Mouse (Mus musculus): ENCODE results near the gene Ppp2ca. TPM values are rescaled to one million over a fixed set of nuclear protein-coding genes. Genes with fewer than 3 reads are reported as not detected.

Ppp2ca gene
- polyA plus RNA-seq, 1 experiment from 2014 or later = 42.1 TPM

DNA sequence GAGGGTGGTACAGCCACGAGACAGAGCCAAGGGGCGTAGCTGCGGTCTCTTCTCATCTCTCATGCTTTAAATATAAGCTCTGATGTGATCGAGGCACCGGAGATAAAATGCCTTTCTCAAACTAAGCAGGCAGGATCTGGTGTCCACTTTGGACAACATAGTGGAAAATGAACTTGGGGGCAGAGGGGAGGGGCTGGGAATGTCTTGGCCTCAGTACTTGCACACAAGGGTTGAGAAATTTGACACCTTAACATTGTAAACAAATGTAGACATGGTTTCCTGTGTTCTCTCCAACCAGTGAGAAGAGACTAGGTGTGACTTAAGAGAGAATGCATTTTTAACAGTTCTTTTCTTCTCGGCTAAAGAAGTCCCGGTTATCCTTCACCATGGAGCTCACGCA lies 9.2 kb upstream of the Ppp2ca start:
- DNase-seq (ENCODE audit: low spot score) = peak; percentile 76
- ATAC-seq = peak; percentile 60
- 35% methylated on average over 8 of the region's 8 CpGs for WGBS
- no peak for TF ChIP-seq EP300 (IDR thresholded peaks at IDR 0.05)
- TF ChIP-seq CTCF (IDR thresholded peaks at IDR 0.05) = no peak
- Histone ChIP-seq H3K27me3 (replicated peaks; ENCODE audit: insufficient read depth, low read length) (no peaks in the 10 kb centered on the region), H3K9ac (replicated peaks; ENCODE audit: low read depth) (no peak overlapping the region), H3K27ac (ENCODE audit: low read length) (peak overlapping the region; percentile 14; the same call in 1 of the 2 replicates), H3K4me1 (ENCODE audit: insufficient read depth, low read depth, low read length) (peaks cover 3% of the 10 kb centered on the region; the same call in 1 of the 2 replicates), H3K36me3 (ENCODE audit: insufficient read depth, low read length) (no peaks in the 10 kb centered on the region), H3K9me3 (ENCODE audit: low read length) (no peaks in the 10 kb centered on the region), H3K4me3 (ENCODE audit: low read depth, low read length) (no peak overlapping the region), H3K4me2 (replicated peaks; ENCODE audit: low read depth, low read length) (no peak overlapping the region)

- Histone ChIP-seq H3K9ac (replicated peaks; ENCODE audit: low read depth) (no peak overlapping the region), H3K9me3 (ENCODE audit: low read length) (no peaks in the 10 kb centered on the region), H3K27ac (ENCODE audit: low read length) (no peak overlapping the region), H3K4me1 (ENCODE audit: insufficient read depth, low read depth, low read length) (peaks cover 3% of the 10 kb centered on the region; the same call in 1 of the 2 replicates), H3K4me3 (ENCODE audit: low read depth, low read length) (no peak overlapping the region), H3K27me3 (replicated peaks; ENCODE audit: insufficient read depth, low read length) (no peaks in the 10 kb centered on the region), H3K36me3 (ENCODE audit: insufficient read depth, low read length) (no peaks in the 10 kb centered on the region), H3K4me2 (replicated peaks; ENCODE audit: low read depth, low read length) (no peak overlapping the region)
- DNase-seq (ENCODE audit: low spot score) (no peak), ATAC-seq (no peak)
- TF ChIP-seq CTCF (IDR thresholded peaks at IDR 0.05) (no peak), EP300 (IDR thresholded peaks at IDR 0.05) (no peak)
- 87% methylated on average over 9 of the region's 9 CpGs for WGBS
These were observed 7.2 kb upstream of the Ppp2ca start for GRCm38 (mm10) chr11:52091261-52091660.

DNA sequence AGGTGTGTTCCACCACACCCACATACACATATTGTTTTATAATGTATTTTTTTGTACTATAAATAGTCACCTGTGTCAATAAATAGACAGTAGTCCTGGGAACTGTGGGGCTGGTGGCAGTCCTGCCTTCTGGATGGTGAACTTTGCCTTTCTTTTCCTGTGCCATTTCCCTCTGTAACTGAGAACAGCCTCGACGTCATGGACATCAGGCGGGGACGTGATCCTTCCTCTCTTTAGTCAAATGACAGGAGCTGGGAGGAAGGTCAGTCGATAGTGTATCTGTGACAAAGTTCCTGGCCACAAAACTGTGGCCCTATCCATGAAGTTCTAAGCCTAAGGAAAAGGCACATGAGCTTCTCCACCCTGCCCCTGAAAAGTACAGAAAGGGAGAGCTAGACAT lies 3.9 kb upstream of the Ppp2ca start:
- Histone ChIP-seq H3K4me1 (ENCODE audit: insufficient read depth, low read depth, low read length) (peaks cover 6% of the 10 kb centered on the region; the same call in 1 of the 2 replicates), H3K9me3 (ENCODE audit: low read length) (no peaks in the 10 kb centered on the region), H3K27me3 (replicated peaks; ENCODE audit: insufficient read depth, low read length) (no peaks in the 10 kb centered on the region), H3K27ac (ENCODE audit: low read length) (no peak overlapping the region), H3K9ac (replicated peaks; ENCODE audit: low read depth) (no peak overlapping the region), H3K36me3 (ENCODE audit: insufficient read depth, low read length) (no peaks in the 10 kb centered on the region), H3K4me2 (replicated peaks; ENCODE audit: low read depth, low read length) (no peak overlapping the region), H3K4me3 (ENCODE audit: low read depth, low read length) (no peak overlapping the region)
- no peak for DNase-seq (ENCODE audit: low spot score)
- no peak for ATAC-seq
- WGBS = 43% methylated on average over 5 of the region's 5 CpGs
- TF ChIP-seq CTCF (IDR thresholded peaks at IDR 0.05) = no peak
- TF ChIP-seq EP300 (IDR thresholded peaks at IDR 0.05) = no peak

GRCm38 (mm10) chr11:52097016-52097415 lies 1.5 kb upstream of the Ppp2ca start:
- WGBS = 67% methylated on average over 3 of the region's 3 CpGs
- no peaks in the 10 kb centered on the region for H3K9me3 ChIP-seq (ENCODE audit: low read length)
- H3K27ac ChIP-seq (ENCODE audit: low read length) = no peak overlapping the region
- H3K4me3 ChIP-seq (ENCODE audit: low read depth, low read length) = no peak overlapping the region
- ATAC-seq = no peak
- H3K27me3 ChIP-seq (replicated peaks; ENCODE audit: insufficient read depth, low read length) = no peaks in the 10 kb centered on the region
- no peak overlapping the region for H3K4me2 ChIP-seq (replicated peaks; ENCODE audit: low read depth, low read length)
- no peak overlapping the region for H3K9ac ChIP-seq (replicated peaks; ENCODE audit: low read depth)
- no peak for TF ChIP-seq EP300 (IDR thresholded peaks at IDR 0.05)
- no peak for TF ChIP-seq CTCF (IDR thresholded peaks at IDR 0.05)
- H3K4me1 ChIP-seq (ENCODE audit: insufficient read depth, low read depth, low read length) = peaks cover 10% of the 10 kb centered on the region; the same call in 1 of the 2 replicates
- H3K36me3 ChIP-seq (ENCODE audit: insufficient read depth, low read length) = no peaks in the 10 kb centered on the region
- no peak for DNase-seq (ENCODE audit: low spot score)

DNA sequence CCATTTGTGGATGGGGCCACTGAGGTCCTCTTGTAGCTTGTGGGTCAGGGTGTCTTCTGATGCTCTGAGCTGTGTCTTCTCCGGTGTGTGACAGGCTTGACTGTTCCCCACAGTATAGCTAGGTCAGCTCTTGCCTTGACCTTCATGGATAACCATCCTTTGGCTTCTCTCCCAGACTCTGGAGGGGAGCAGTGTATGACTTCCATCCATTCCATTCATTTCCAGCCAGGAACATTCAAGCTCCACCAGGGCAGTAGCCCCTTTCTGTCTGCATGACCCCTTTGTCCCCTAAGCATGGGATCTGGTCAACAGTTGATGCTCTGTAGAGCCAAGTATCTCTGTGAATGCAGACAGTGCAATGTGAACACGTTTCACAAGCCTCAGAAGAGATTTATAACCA lies 885 bp upstream of the Ppp2ca start:
- peak overlapping the region; percentile 85; the same call in 1 of the 2 replicates for H3K27ac ChIP-seq (ENCODE audit: low read length)
- TF ChIP-seq CTCF (IDR thresholded peaks at IDR 0.05) (no peak), EP300 (IDR thresholded peaks at IDR 0.05) (no peak)
- ATAC-seq (no peak), DNase-seq (ENCODE audit: low spot score) (no peak)
- no peak overlapping the region for H3K4me3 ChIP-seq (ENCODE audit: low read depth, low read length)
- H3K27me3 ChIP-seq (replicated peaks; ENCODE audit: insufficient read depth, low read length) = no peaks in the 10 kb centered on the region
- H3K9me3 ChIP-seq (ENCODE audit: low read length) = no peaks in the 10 kb centered on the region
- no peak overlapping the region for H3K9ac ChIP-seq (replicated peaks; ENCODE audit: low read depth)
- WGBS = 69% methylated on average over 2 of the region's 2 CpGs
- peaks cover 11% of the 10 kb centered on the region; the same call in 1 of the 2 replicates for H3K4me1 ChIP-seq (ENCODE audit: insufficient read depth, low read depth, low read length)
- no peaks in the 10 kb centered on the region for H3K36me3 ChIP-seq (ENCODE audit: insufficient read depth, low read length)
- H3K4me2 ChIP-seq (replicated peaks; ENCODE audit: low read depth, low read length) = no peak overlapping the region

DNA sequence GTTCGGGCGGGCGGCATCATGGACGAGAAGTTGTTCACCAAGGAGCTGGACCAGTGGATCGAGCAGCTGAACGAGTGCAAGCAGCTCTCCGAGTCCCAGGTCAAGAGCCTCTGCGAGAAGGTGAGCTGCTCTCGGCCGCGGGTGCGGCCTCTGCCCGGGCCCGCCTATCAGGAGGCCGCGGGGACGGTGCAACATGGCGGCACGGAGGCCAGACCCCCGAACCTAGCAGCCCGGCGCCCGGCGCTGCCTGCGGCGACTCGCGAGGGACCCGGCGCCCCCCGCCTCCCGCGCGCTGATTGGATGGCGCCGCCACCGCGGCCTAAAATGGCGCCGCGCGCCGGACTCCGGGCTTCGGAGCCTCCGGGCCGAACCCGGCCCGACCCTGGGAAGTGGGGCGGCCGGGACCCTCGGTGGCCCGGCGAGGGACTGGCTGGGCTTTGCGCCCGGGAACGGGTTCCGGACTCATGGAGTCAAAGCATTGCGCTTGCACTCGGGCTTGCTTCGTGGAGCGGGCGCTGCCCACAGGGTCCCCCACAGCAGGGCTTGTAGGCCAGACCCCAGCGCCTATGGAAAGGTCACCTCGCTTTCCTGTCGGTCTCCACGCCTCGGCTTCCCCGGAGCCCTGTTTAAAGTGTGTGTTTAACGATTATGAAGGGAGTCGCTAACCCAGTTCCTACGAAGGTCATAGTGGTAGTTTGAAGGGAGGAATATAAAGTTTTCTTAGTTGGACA lies 715 bp downstream of the Ppp2ca start:
- peak overlapping the region; percentile 98 for H3K4me3 ChIP-seq (ENCODE audit: low read depth, low read length)
- H3K27me3 ChIP-seq (replicated peaks; ENCODE audit: insufficient read depth, low read length) = no peaks in the 10 kb centered on the region
- peak overlapping the region; percentile 100 for H3K27ac ChIP-seq (ENCODE audit: low read length)
- peak overlapping the region; percentile 100 for H3K9ac ChIP-seq (replicated peaks; ENCODE audit: low read depth)
- H3K4me2 ChIP-seq (replicated peaks; ENCODE audit: low read depth, low read length) = peak overlapping the region; percentile 61
- no peaks in the 10 kb centered on the region for H3K9me3 ChIP-seq (ENCODE audit: low read length)
- peaks cover 11% of the 10 kb centered on the region; the same call in 1 of the 2 replicates for H3K4me1 ChIP-seq (ENCODE audit: insufficient read depth, low read depth, low read length)
- under 1% methylated on average over 59 of the region's 72 CpGs for WGBS
- DNase-seq (ENCODE audit: low spot score) (peak; percentile 75), ATAC-seq (peak; percentile 63)
- H3K36me3 ChIP-seq (ENCODE audit: insufficient read depth, low read length) = no peaks in the 10 kb centered on the region
- TF ChIP-seq CTCF (IDR thresholded peaks at IDR 0.05) = no peak
- TF ChIP-seq EP300 (IDR thresholded peaks at IDR 0.05) = no peak
